Mouse (Mus musculus) layer of hippocampus, postnatal 25 days (tissue): Measurements from ENCODE around the gene Foxc1. TPM values are rescaled to one million over a fixed set of nuclear protein-coding genes. Genes with fewer than 3 reads are reported as not detected.

Experiments used
- DNase-seq, 2 experiments: peaks; one replicate each; pipeline ENCODE4 v3.0.0; 2022; ENCODE audit warnings: mixed read lengths in 2 of 2, low spot score in 1 of 2; ENCODE audit errors: extremely low spot score in 1 of 2
- total RNA-seq, 2 experiments: library from RNA; stranded (reverse); gene quantifications; 2 replicates each; pipeline ENCODE4 v1.2.3; 2021

The Foxc1 gene
- 1 to 10 TPM; 3.6 to 4.2 TPM for total RNA-seq

DNA sequence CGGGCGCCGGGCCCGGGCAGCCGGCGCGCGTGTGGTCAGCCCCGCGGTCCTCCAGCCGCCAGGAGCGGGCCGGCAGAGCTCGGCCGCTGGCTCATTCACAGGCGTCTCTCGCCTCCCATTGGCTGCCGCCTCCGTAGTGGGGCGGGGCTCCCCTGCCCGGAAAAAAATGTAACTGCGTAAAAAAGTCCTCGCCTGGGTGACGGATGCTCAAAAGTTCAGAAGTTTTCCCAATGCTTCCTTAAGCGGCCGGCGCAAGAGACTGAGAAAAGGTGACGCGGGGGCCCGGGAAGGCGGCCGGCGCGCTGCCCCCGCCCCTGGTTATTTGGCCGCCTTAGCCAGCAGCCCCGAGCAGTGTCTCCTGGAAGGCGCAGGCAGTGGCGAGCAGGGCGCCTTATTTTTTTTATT is at the start of gene Foxc1:
Gene Foxc1, plus strand, starts transcription at position 206 of the 405 bp plus-strand sequence.
- DNase-seq, result no peak

DNA sequence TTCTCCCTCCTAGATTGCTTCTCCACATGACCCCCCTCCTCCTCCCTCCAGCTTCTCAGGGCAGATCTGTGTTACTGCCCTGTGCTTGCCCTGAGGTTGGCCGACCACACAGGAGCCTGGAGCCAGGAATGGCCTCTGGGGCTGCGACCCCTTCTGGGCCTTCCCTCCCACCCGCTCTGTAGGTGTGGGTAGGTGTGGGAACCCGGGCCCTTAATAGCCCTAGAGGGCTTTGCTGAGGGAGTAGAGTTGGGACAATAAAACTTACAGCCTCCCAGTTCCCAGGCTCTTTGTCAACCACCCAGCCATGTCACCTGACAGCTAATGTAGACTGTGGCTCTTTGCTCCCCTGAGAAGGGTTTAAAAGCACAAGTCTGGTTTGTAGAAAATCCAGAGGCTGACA is 46.0 kb upstream of the Foxc1 start:
- DNase-seq, result no peak

GRCm38 (mm10) chr13:31761057-31761456 is 45.4 kb upstream of the Foxc1 start:
- DNase-seq, result no peak

DNA sequence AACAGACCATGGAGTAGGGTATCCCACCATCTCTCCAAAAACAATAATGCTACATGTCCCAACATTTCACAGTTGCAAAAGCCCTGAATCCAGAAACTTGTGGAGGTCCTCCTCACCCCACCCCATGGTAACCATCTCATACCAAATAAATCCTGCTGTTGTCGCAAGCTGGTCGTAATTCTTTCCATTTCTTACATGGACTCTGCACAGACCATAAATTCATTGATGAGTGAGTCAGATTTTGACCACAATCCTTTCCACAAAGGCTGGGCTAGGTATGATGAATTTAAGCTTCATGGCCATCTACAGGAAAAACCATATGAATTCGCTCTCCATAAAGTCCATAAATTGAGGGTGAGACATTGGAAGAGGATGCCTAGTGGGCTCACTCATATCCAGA is 42.0 kb upstream of the Foxc1 start:
- DNase-seq, result no peak

GRCm38 (mm10) chr13:31765564-31765963 is 40.9 kb upstream of the Foxc1 start:
- no peak for DNase-seq

GRCm38 (mm10) chr13:31772882-31773281 is 33.6 kb upstream of the Foxc1 start:
- DNase-seq, result no peak

GRCm38 (mm10) chr13:31775762-31776161 is 30.7 kb upstream of the Foxc1 start:
- DNase-seq, result no peak

- no peak for DNase-seq
Observed at GRCm38 (mm10) chr13:31779281-31779981, 27.0 kb upstream of the Foxc1 start.

- no peak for DNase-seq
Observed at GRCm38 (mm10) chr13:31780299-31780698, 26.1 kb upstream of the Foxc1 start.

- no peak for DNase-seq
Observed at GRCm38 (mm10) chr13:31782063-31782462, 24.4 kb upstream of the Foxc1 start.

GRCm38 (mm10) chr13:31784757-31785156 is 21.7 kb upstream of the Foxc1 start:
- DNase-seq, result no peak

GRCm38 (mm10) chr13:31792480-31793132 is 13.8 kb upstream of the Foxc1 start:
- DNase-seq, result peak in 1 of 2 experiments; percentile 63

DNA sequence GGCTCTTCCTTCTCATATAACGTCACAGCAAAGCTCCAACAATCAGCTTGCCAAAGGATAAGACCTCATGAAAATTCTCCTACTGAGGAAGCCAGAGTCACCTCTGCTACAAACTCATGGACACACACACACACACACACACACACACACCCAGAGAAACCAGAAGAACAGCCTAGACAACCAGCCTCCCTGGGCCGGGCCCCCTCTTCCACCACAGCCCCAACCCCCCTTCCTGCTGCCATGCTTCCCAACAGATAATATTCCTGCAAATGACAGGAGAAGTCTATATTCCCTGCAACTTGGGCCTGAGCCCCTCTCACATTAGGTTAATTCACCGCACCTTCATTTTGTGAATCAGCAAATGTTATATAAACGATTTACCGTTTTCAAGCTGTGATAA is 13.3 kb upstream of the Foxc1 start:
- DNase-seq, result no peak

- DNase-seq, result no peak
Observed at GRCm38 (mm10) chr13:31797346-31797745, 9.1 kb upstream of the Foxc1 start.

GRCm38 (mm10) chr13:31798075-31798474 is 8.4 kb upstream of the Foxc1 start:
- no peak for DNase-seq

- DNase-seq, result peak; percentile 77 to 94
Observed at GRCm38 (mm10) chr13:31800581-31801576, 5.6 kb upstream of the Foxc1 start.

DNA sequence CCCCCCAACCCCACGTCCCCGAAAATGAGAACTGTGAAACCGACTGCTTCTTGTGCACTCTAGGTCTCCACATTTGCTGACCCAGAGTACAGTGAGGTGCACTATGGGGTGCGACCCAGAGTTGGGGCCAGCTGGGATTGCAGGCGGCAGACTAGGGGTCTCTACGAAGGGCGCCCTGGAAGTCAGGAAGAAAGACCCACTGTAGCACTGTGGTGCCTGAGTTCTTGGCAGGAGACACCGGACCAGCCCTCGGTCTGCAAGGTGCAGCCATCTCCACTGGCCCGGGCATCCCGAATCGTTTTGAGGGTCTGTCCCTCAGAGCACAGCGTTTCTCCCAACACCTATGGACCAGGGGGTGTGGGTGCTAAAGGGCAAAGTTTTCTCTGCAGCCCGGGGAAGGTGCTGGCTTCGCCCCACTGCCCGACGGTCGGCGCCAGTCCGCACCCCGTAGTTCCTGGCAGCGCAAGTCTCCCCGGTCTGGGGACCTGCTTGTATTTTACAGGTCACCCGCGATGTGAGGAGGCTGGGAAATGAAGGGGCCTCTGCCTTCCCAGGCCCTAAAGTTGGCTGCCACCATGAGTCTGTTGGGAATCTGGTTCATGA is 4.6 kb upstream of the Foxc1 start:
- no peak for DNase-seq

DNA sequence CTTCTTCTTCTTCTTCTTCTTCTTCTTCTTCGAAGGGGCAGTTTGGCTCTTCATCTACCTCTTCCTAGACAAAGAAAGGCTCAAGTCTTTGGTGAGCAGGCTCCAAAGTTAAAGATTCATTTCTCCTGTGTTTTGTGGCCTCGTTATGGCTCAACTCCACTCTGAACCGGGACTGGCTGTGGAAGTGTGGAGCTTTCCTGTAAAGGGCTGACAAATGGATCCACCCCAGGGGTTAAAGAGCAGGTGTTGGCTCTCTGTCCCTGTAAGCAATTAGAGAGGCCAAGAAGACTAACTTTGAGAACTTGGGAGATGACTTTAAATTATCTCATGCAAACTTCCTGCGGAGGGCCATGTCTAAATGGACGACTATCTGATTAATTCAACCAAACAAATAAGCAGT is 4.0 kb upstream of the Foxc1 start:
- no peak for DNase-seq

GRCm38 (mm10) chr13:31803166-31804093 is 3.0 kb upstream of the Foxc1 start:
- DNase-seq, result no peak
